Mouse (Mus musculus) small intestine, adult 2 months (tissue): Measurements from ENCODE around the gene Tescl.

Experiments
- CTCF ChIP-seq: fragments of 200-500 bp; IDR thresholded peaks from 2 replicates; pipeline ENCODE4 v1.5.1; 2012; ENCODE audit warnings: low read depth, mild to moderate bottlenecking, control low read depth, inconsistent platforms, low read length, moderate library complexity, mixed read lengths; ENCODE audit not compliant: insufficient replicate concordance, insufficient read length; ENCODE audit errors: extremely low read depth
- POLR2A ChIP-seq: fragments of 200-500 bp; IDR thresholded peaks from 2 replicates; pipeline ENCODE4 v1.6.1; 2012; ENCODE audit warnings: low read depth, mild to moderate bottlenecking, control low read depth, inconsistent platforms, low read length, moderate library complexity

- TF ChIP-seq POLR2A: no peak
- TF ChIP-seq CTCF: no peak
These were observed 35.1 kb downstream of the Tescl start for GRCm38 (mm10) chr7:24298635-24298972.
